Mouse (Mus musculus) spleen, adult 18-20 months (tissue): ENCODE measurements around the gene Acads.

Experiments
- DNase-seq, 2 experiments: peaks; one replicate each; pipeline ENCODE4 v3.0.0; 2022; ENCODE audit warnings: mixed read lengths in 2 of 2

The Acads gene

DNA sequence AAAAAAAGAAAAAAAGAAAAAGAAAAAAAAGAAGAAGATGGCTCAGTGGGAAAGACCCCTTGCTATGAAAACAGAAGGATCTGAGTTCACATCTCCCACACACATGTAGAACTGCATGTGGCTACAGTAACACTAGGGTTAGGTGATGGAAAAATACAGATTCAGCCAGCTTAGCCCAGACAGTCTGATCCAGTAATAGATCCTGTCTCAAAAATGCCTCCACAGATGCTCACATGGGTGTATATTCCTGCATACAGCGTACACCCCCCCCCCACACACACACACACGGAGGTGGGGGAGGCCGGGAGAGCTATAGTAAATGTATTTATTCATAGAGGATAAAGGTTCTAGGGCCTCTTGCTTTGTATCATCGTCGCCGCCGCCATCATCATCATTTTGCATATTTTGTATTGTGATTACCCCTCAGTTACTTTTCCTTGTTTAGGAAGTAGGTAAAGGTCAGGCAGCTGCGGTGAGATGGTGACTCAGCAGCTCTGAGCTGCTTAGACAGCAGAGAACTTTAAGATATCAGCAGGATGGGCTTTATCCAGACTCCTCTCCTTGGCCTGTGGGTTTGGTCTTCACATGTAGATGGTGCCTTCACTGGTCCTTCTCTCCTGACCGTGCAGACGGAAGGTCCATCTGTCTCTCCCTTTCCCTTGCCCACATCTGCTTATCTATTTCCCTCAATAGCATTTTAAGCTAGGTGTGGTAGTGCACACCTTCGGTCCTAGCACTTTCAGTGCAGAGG, 50.3 kb downstream of the Acads start:
- no peak for DNase-seq

GRCm38 (mm10) chr5:115066245-115066644, 52.9 kb downstream of the Acads start:
- DNase-seq = no peak

DNA sequence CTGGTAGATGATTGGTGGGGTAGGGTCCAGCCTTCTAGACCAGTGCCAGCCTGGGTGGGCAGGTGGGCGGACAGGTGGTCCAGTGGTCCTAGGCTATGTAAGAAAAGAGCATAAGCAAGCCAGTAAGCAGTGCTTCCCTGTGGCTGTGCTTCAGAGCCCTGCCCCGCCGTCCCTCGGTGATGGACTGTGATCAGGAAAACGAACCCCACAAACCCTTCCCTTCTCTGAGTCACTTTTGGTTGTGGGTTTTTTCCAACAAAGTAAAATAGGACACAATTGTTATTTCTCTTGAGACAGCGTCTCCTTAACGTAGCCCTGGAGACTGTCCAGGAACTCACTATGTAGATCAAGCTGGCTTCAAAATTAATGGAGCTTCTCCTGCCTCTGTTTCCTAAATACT, 55.8 kb downstream of the Acads start:
- no peak for DNase-seq

DNA sequence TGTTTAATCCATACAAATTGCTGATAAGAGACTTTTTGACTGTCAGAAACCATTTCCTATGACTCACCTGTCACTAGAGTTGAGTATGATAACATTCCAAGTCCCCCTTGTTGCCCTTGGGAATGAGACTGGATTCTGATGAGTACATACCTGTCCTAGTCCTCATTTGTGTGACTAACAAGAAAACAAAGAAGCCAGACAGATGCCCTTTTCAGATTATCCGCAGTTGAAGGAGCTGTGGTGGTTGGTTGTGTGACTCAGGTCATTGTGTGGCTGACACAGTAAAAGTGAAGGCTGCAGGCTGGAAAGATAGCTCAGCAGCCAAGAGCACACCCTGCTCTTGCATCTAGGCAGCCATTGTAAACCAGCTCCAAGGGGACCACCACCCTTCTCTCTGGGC, 56.6 kb downstream of the Acads start:
- no peak for DNase-seq

DNA sequence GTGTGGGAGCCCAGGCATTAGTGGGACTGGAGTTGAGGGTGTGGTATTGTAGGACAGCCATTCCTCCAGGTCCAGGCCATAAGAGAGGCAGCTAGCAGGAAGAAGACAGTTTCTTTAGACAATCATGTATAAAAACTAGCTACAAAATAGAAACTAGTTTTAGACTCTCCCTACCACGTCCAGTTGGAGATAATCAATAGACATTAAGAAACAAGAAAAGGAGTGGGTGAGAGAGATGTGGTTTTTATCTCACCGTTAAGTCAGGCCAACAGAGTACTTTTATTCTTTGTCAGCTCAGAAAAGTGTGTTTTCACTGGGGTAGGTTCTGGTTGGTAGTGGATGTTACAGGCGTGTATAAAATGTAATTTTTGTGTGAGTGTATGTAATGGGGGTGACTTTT, 58.2 kb downstream of the Acads start:
- no peak for DNase-seq
